Mouse (Mus musculus) CH12F3 (cell line): ENCODE results near the gene Gm17535.
"Not testable (repeated sequence)": the region's sequence is repeated elsewhere in the genome, so short reads cannot be mapped to it uniquely, and the experiment has no call there.

Source experiments
- in situ Hi-C: fragments of 300-500 bp; cut with MboI; formaldehyde crosslinking; loops from 2 replicates; pipeline ENCODE4 v1.14.3; 2020; ENCODE audit warnings: low sequenced_read_pairs

The Gm17535 gene

GRCm38 (mm10) chr9:3023985-3024648 is 10.3 kb upstream of the Gm17535 start:
- in situ Hi-C loops: not testable (repeated sequence)

- in situ Hi-C loops: not testable (repeated sequence)
Measured at GRCm38 (mm10) chr9:3024912-3025467, 9.4 kb upstream of the Gm17535 start, which contains the start of gene Gm10717. Gene Gm10717, plus strand, starts transcription at chr9:3025417.

- in situ Hi-C loops: not testable (repeated sequence)
Measured at GRCm38 (mm10) chr9:3025653-3026052, 8.7 kb upstream of the Gm17535 start.

GRCm38 (mm10) chr9:3026136-3026535 is 8.3 kb upstream of the Gm17535 start:
- in situ Hi-C loops: not testable (repeated sequence)

GRCm38 (mm10) chr9:3026741-3027140 is 7.7 kb upstream of the Gm17535 start:
- in situ Hi-C loops: not testable (repeated sequence)

- in situ Hi-C loops: not testable (repeated sequence)
Measured at GRCm38 (mm10) chr9:3027200-3027599, 7.2 kb upstream of the Gm17535 start.

- in situ Hi-C loops: not testable (repeated sequence)
Measured at GRCm38 (mm10) chr9:3029276-3030000, 5.0 kb upstream of the Gm17535 start.

GRCm38 (mm10) chr9:3030677-3031318 is 3.6 kb upstream of the Gm17535 start:
- in situ Hi-C loops: not testable (repeated sequence)

- in situ Hi-C loops: not testable (repeated sequence)
Measured at GRCm38 (mm10) chr9:3036577-3036976, 2.2 kb downstream of the Gm17535 start, which contains the start of gene Gm10715. Gene Gm10715, plus strand, starts transcription at chr9:3036877.

- in situ Hi-C loops: not testable (repeated sequence)
Measured at GRCm38 (mm10) chr9:3038161-3038560, 3.8 kb downstream of the Gm17535 start.
